Mouse (Mus musculus) lung, postnatal 0 days (tissue): Measurements from ENCODE around the gene Zfp78. TPM values are rescaled to one million over a fixed set of nuclear protein-coding genes. Genes with fewer than 3 reads are reported as not detected.

Source experiments
- ATAC-seq: fragments of 200-750 bp; cut with Nextera tagmentation; 2 replicates; pipeline ENCODE4 v1.8.0; 2017; ENCODE audit warnings: moderate library complexity
- DNase-seq: peaks from one replicate; pipeline ENCODE4 v3.0.0-alpha.2; 2016; ENCODE audit warnings: low spot score
- H3K27ac ChIP-seq: fragments of 300-500 bp; sonication (generic); 2 replicates; pipeline ENCODE4 v1.5.1; 2014; ENCODE audit warnings: antibody characterized with exemption, mild to moderate bottlenecking, low read length, mixed read lengths
- H3K27me3 ChIP-seq: fragments of 300-500 bp; sonication (generic); replicated peaks from 2 replicates; pipeline ENCODE4 v1.6.1; 2014; ENCODE audit warnings: low read length, mixed read lengths; ENCODE audit not compliant: insufficient read depth
- H3K36me3 ChIP-seq: fragments of 300-500 bp; sonication (generic); 2 replicates; pipeline ENCODE4 v1.6.1; 2014; ENCODE audit warnings: low read length, mixed read lengths; ENCODE audit not compliant: insufficient read depth
- H3K4me1 ChIP-seq: fragments of 300-500 bp; sonication (generic); 2 replicates; pipeline ENCODE4 v1.6.1; 2014; ENCODE audit warnings: antibody characterized with exemption, low read depth, low read length, mixed read lengths; ENCODE audit not compliant: insufficient read depth
- H3K4me2 ChIP-seq: fragments of 300-500 bp; sonication (generic); replicated peaks from 2 replicates; pipeline ENCODE4 v1.6.1; 2014; ENCODE audit warnings: low read depth, mild to moderate bottlenecking, low read length, moderate library complexity, mixed read lengths
- H3K4me3 ChIP-seq: fragments of 300-500 bp; sonication (generic); 2 replicates; pipeline ENCODE4 v1.5.1; 2014; ENCODE audit warnings: low read depth, low read length
- H3K9ac ChIP-seq: fragments of 300-500 bp; sonication (generic); replicated peaks from 2 replicates; pipeline ENCODE4 v1.6.1; 2014; ENCODE audit warnings: low read depth, mild to moderate bottlenecking
- H3K9me3 ChIP-seq: fragments of 300-500 bp; sonication (generic); 2 replicates; pipeline ENCODE4 v1.6.1; 2016; ENCODE audit warnings: low read length, mixed read lengths
- CTCF ChIP-seq: IDR thresholded peaks from 2 replicates; pipeline ENCODE4 v1.5.1; 2016; ENCODE audit warnings: antibody characterized with exemption, mild to moderate bottlenecking
- EP300 ChIP-seq: IDR thresholded peaks from 2 replicates; pipeline ENCODE4 v1.6.1; 2016; ENCODE audit warnings: antibody characterized with exemption, mild to moderate bottlenecking, control low read depth
- WGBS: fragments of 180-500 bp; shearing (Covaris S2); extraction: QIAGEN DNeasy Blood & Tissue Kit; methylation state at CpG from one replicate; pipeline ENCODE4 v1.1.7; 2014; 5-methylcytosine and 5-hydroxymethylcytosine counted together
- polyA plus RNA-seq: library from polyadenylated mRNA; unstranded; fragments of >200 nt; fragmentation: Nextera tagmentation; extraction: Ambion mirVana; gene quantifications from 2 replicates; pipeline ENCODE4 v1.2.1, GENCODE M21; 2015

Zfp78 gene
- polyA plus RNA-seq, 1 experiment from 2014 or later, result 1.6 TPM

DNA sequence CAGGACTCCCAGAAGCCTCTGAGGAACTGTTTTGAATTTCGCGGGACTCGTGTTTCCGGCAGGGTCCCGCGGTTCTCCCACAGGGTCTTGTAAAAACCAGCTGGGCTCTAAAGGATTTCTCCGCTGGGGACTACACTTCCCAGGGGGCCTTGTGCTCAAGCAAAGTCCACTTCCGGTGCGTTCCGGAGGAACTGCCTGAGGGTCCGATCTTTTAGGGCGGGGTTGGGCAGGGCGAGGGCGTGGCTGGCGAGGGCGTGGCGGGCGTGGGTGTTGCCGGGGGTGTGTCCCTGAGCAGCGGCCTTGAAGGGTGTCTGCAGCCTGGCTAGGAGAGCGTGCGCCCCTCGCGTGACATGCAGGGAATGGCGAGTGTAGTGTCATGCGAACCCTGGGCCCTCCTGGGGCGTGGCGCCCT lies 20.0 kb downstream of the Zfp78 start, which contains the start of gene Zfp28:
Gene Zfp28, plus strand, starts transcription at position 252 of the 412 bp plus-strand sequence.
- H3K27me3 ChIP-seq, result no peaks in the 10 kb centered on the region
- H3K9me3 ChIP-seq, result no peaks in the 10 kb centered on the region
- H3K9ac ChIP-seq, result peak within 1 kb of the TSS; percentile 39; the same call in 1 of the 2 replicates
- TF ChIP-seq CTCF (peak; percentile 68), EP300 (no peak)
- WGBS, result 0% methylated on average over 27 of the region's 28 CpGs
- H3K4me2 ChIP-seq, result peak within 1 kb of the TSS; percentile 76
- no peaks in the 10 kb centered on the region for H3K36me3 ChIP-seq
- H3K4me1 ChIP-seq, result peaks cover 4% of the 10 kb centered on the region; the same call in 1 of the 2 replicates
- peak within 1 kb of the TSS; percentile 52 for H3K4me3 ChIP-seq
- H3K27ac ChIP-seq, result peak within 1 kb of the TSS; percentile 21; the same call in 1 of the 2 replicates
- DNase-seq (peak; percentile 97), ATAC-seq (peak; percentile 98)

DNA sequence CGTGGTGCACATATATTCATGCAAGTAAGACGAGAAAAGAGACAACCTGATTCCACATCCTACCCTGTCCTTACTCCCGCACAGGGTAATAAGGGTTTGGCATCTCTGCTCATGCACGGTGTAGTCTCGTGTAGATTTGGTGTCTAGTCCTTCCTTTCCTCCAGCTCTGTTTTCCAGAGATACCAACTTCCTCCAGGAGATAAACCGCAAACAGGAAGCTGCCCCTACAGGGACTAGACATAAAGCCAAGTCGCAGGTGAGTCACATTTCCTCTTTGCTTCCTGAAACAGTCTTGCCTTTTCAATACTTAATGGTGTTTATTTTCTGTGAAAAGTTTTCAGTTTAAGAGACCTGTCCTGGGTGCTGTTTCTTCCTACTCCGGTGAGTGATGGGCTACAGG lies 20.9 kb downstream of the Zfp78 start:
- no peak for DNase-seq
- Histone ChIP-seq H3K4me1 (peaks cover 4% of the 10 kb centered on the region; the same call in 1 of the 2 replicates), H3K9me3 (no peaks in the 10 kb centered on the region), H3K27me3 (no peaks in the 10 kb centered on the region), H3K9ac (no peak overlapping the region), H3K36me3 (no peaks in the 10 kb centered on the region), H3K27ac (no peak overlapping the region), H3K4me3 (no peak overlapping the region), H3K4me2 (peak overlapping the region; percentile 76)
- 58% methylated on average over 8 of the region's 8 CpGs for WGBS
- no peak for ATAC-seq
- TF ChIP-seq EP300, result no peak
- TF ChIP-seq CTCF, result no peak

DNA sequence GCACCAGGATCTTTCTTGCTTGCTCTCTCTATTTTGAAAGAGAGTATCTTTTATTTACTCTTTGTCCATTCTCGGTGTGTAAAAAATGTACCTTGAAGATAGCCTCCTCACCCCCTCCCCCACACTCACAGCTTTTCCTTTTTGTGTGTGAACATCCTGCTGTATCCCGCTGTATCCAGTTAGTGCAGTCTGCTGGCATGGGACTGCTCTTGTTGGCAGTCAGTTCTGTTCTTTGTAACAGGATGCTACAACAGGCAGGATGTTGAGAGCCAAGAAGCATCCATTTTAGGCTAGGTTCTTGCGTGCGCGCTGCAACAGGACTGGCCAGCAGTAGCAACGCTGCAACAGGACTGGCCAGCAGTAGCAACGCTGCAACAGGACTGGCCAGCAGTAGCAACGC lies 23.9 kb downstream of the Zfp78 start:
- Histone ChIP-seq H3K9me3 (no peaks in the 10 kb centered on the region), H3K9ac (no peak overlapping the region), H3K27me3 (no peaks in the 10 kb centered on the region), H3K4me1 (peaks cover 4% of the 10 kb centered on the region; the same call in 1 of the 2 replicates), H3K27ac (no peak overlapping the region), H3K4me2 (no peak overlapping the region), H3K4me3 (no peak overlapping the region), H3K36me3 (0 out of 2 replicates have a peak, but pooled peaks cover 5% of the 10 kb centered on the region)
- 71% methylated on average over 7 of the region's 8 CpGs for WGBS
- no peak for ATAC-seq
- no peak for DNase-seq
- no peak for TF ChIP-seq EP300
- TF ChIP-seq CTCF, result no peak

DNA sequence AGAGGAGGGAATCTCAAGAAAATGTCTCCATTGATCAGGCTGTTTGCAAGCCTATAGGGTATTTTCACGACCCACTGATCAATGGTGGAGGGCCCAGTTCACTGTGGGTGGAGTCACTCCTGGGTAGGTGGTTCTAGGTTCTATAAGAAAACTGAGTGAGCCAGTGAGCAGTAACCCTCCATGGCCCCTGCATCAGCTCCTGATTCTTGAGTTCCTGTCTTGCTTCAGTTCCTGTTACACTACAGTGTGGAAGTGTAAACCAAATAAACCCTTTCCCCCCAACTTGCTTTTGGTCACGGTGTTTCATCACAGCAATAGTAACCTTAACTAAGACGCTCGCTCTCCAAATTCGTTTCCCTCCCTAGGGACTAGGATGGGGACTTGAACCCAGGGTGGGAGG lies 25.9 kb downstream of the Zfp78 start:
- Histone ChIP-seq H3K4me2 (no peak overlapping the region), H3K9ac (no peak overlapping the region), H3K36me3 (0 out of 2 replicates have a peak, but pooled peaks cover 5% of the 10 kb centered on the region), H3K4me3 (no peak overlapping the region), H3K27me3 (no peaks in the 10 kb centered on the region), H3K9me3 (no peaks in the 10 kb centered on the region), H3K27ac (no peak overlapping the region), H3K4me1 (peaks cover under 1% of the 10 kb centered on the region; the same call in 1 of the 2 replicates)
- no peak for DNase-seq
- no peak for ATAC-seq
- 75% methylated on average over 5 of the region's 5 CpGs for WGBS
- no peak for TF ChIP-seq EP300
- no peak for TF ChIP-seq CTCF

GRCm38 (mm10) chr7:6389449-6389848 lies 26.4 kb downstream of the Zfp78 start:
- H3K4me2 ChIP-seq, result no peak overlapping the region
- no peaks in the 10 kb centered on the region for H3K4me1 ChIP-seq
- no peaks in the 10 kb centered on the region for H3K27me3 ChIP-seq
- no peak overlapping the region for H3K9ac ChIP-seq
- ATAC-seq (no peak), DNase-seq (no peak)
- no peak overlapping the region for H3K27ac ChIP-seq
- H3K9me3 ChIP-seq, result no peaks in the 10 kb centered on the region
- H3K4me3 ChIP-seq, result no peak overlapping the region
- H3K36me3 ChIP-seq, result peaks cover 5% of the 10 kb centered on the region; the same call in 1 of the 2 replicates
- TF ChIP-seq EP300 (no peak), CTCF (peak; percentile 19; the same call in 1 of the 2 replicates)
- 68% methylated on average over 5 of the region's 5 CpGs for WGBS

DNA sequence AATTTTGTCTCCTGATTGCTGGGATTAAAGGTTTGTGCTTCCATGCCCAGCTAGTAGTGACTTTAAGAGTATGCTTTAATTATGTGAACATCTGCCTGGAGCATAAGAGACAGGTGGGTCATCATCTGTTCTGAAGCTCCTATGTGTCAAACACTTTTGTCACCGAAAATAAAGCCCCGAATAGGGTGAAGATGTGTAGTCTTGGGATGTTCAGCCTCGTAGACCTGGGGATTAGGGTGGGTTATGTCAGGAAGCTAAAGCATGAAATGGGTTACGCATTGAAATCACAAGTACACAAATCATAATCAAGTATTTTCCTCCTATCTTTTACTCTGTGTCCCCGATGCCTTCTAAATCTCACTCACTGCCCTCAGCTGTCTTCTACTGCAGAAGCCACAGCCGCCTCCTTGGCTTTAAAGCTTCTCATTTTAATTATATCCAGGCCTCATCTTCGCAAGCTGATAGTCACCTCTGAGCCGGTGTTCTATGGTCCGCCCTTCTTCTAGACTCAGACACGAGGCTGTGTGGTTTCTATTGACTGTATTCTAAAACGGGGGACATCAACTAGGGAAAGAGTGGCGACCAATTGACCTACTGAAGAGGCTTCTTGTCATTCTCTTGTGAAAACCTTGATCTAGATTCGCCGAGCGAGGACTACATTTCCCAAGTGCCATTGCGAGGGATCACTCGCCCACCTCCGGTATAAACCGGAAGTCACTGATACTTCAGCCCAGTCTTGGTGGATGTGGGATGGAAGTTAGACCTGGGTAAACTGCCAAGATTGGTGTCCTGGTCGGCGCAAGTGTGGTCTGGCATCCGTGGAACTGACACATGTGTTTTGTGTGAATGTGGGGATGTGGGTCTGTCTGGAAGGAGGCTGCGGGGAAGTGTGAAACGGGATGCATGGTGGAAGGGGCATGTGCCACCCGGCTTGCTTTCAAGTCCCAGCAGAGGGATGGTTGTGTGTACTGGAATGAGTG lies 35.2 kb downstream of the Zfp78 start, which contains the start of gene Smim17:
Gene Smim17, plus strand, starts transcription at position 720 of the 980 bp plus-strand sequence.
- peaks cover 3% of the 10 kb centered on the region; the same call in 1 of the 2 replicates for H3K4me1 ChIP-seq
- no peak for TF ChIP-seq CTCF
- no peak for TF ChIP-seq EP300
- no peaks in the 10 kb centered on the region for H3K9me3 ChIP-seq
- ATAC-seq (peak; percentile 54), DNase-seq (peak; percentile 40)
- H3K27ac ChIP-seq, result no peak within 1 kb of the TSS
- 25% methylated on average over 25 of the region's 25 CpGs for WGBS
- peak within 1 kb of the TSS; percentile 61 for H3K4me2 ChIP-seq
- H3K9ac ChIP-seq, result peak within 1 kb of the TSS; percentile 23; the same call in 1 of the 2 replicates
- no peaks in the 10 kb centered on the region for H3K27me3 ChIP-seq
- peak within 1 kb of the TSS; percentile 27 for H3K4me3 ChIP-seq
- H3K36me3 ChIP-seq, result no peaks in the 10 kb centered on the region; the same call in 1 of the 2 replicates
